Mouse (Mus musculus) ES-Bruce4 (cell line): ENCODE data around the gene Itga8. TPM values are rescaled to one million over a fixed set of nuclear protein-coding genes. Genes with fewer than 3 reads are reported as not detected.

Experiments used
- H3K27ac ChIP-seq: 2 replicates; pipeline ENCODE4 v1.5.1; 2012; ENCODE audit warnings: low read length, inconsistent platforms; ENCODE audit not compliant: insufficient read depth
- H3K27me3 ChIP-seq: 2 replicates; pipeline ENCODE4 v1.6.1; 2012; ENCODE audit warnings: mild to moderate bottlenecking, low read length, inconsistent platforms; ENCODE audit not compliant: control insufficient read depth, poor library complexity, insufficient read depth, severe bottlenecking
- H3K36me3 ChIP-seq: 2 replicates; pipeline ENCODE4 v1.6.1; 2012; ENCODE audit warnings: inconsistent platforms, mild to moderate bottlenecking, low read length, moderate library complexity; ENCODE audit not compliant: control insufficient read depth, poor library complexity, insufficient read depth, severe bottlenecking
- H3K4me1 ChIP-seq: one replicate; pipeline ENCODE4 v1.8.1; 2011; ENCODE audit warnings: low read length; ENCODE audit not compliant: control insufficient read depth, insufficient read depth
- H3K4me3 ChIP-seq: 2 replicates; pipeline ENCODE4 v1.5.1; 2011; ENCODE audit warnings: low read depth, mild to moderate bottlenecking, low read length
- H3K9ac ChIP-seq: 2 replicates; pipeline ENCODE4 v1.6.1; 2012; ENCODE audit warnings: low read depth, mild to moderate bottlenecking, inconsistent platforms; ENCODE audit not compliant: poor library complexity, severe bottlenecking
- H3K9me3 ChIP-seq: replicated peaks from 2 replicates; pipeline ENCODE4 v1.6.1; 2012; ENCODE audit warnings: mild to moderate bottlenecking, low read length, inconsistent platforms; ENCODE audit not compliant: control insufficient read depth, poor library complexity, insufficient read depth, severe bottlenecking
- CTCF ChIP-seq: IDR thresholded peaks from one replicate; pipeline ENCODE4 v1.8.1; 2011; ENCODE audit warnings: low read depth, low read length
- EP300 ChIP-seq: IDR thresholded peaks from 2 replicates; pipeline ENCODE4 v1.6.1; 2011; ENCODE audit warnings: low read depth, low read length; ENCODE audit not compliant: insufficient read depth
- POLR2A ChIP-seq: IDR thresholded peaks from one replicate; pipeline ENCODE4 v1.8.1; 2011; ENCODE audit warnings: low read length; ENCODE audit not compliant: insufficient read depth
- polyA plus RNA-seq: library from polyadenylated mRNA; stranded (reverse); fragments of >200 nt; gene quantifications from 2 replicates; pipeline ENCODE4 v1.2.4, GENCODE M21; 2011; ENCODE audit warnings: low read depth; ENCODE audit not compliant: missing spikeins, insufficient read depth, insufficient read length

The Itga8 gene
- polyA plus RNA-seq, 1 experiment = 1.3 TPM

DNA sequence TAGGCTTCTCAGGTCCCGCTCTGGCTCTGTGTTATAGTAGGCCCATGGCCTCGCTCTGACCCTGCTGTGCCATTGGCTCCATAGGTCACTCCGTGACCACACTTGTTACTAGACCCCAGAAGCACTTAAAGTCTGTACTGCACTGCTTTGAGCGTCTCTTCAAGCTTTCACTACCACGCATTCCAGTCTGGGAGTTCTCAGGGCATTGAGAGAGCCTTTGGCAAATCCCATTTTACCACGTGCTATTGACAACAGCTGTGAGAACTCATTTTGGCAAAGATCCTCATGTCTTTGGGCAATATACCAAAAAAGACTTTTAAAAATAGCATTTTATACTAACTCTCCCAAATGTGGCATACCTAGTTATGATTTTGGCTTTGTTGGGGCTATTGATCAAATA, 147.0 kb downstream of the Itga8 start:
- Histone ChIP-seq H3K4me1 (no peaks in the 10 kb centered on the region), H3K36me3 (no peaks in the 10 kb centered on the region), H3K9me3 (no peaks in the 10 kb centered on the region), H3K27ac (no peak overlapping the region), H3K27me3 (no peaks in the 10 kb centered on the region; the same call in 1 of the 2 replicates), H3K4me3 (no peak overlapping the region), H3K9ac (no peak overlapping the region)
- TF ChIP-seq POLR2A = no peak
- TF ChIP-seq EP300 = no peak
- TF ChIP-seq CTCF = no peak

DNA sequence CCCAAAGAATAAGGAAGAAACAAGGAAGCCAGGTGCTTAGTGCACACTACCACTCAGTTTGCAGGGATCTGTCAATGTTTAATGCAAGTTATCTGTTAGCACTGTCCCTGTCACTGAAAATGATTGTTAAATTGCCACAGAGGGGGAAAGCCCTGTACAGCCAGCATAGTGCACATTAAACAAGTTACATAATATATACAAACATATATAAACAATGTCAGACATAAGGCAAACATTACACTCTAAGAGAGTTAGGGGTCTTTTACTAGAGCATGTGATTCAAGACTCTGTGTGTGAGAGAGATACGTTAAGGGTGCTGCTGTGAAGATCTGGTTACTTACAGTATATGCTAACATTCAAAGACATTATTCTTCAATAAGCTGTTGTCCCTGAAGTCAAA, 148.2 kb downstream of the Itga8 start:
- H3K9me3 ChIP-seq = no peaks in the 10 kb centered on the region
- H3K36me3 ChIP-seq = no peaks in the 10 kb centered on the region
- no peaks in the 10 kb centered on the region; the same call in 1 of the 2 replicates for H3K27me3 ChIP-seq
- H3K27ac ChIP-seq = no peak overlapping the region
- H3K9ac ChIP-seq = no peak overlapping the region
- H3K4me1 ChIP-seq = no peaks in the 10 kb centered on the region
- no peak for TF ChIP-seq CTCF
- H3K4me3 ChIP-seq = no peak overlapping the region

DNA sequence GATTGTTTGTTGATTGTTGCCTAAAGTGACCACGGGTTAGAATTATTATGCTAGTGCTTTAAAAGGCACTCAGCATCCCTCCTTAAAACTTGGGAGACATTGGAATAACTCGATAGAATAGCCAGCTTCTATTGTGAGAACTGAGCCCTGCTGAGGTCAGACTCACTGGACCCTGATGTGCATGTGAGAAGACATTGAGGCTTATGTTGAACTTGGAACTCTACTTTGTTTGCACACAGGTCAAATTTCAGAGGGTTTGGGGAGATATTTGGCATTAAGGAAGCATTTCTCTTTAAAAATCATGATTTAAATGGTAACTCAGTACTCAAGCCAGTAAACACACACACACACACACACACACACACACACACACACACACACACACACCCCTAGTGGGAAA, 153.8 kb downstream of the Itga8 start:
- H3K27ac ChIP-seq = no peak overlapping the region
- no peaks in the 10 kb centered on the region for H3K36me3 ChIP-seq
- no peak overlapping the region for H3K9ac ChIP-seq
- no peak for TF ChIP-seq CTCF
- no peak for TF ChIP-seq POLR2A
- no peak for TF ChIP-seq EP300
- H3K9me3 ChIP-seq = no peaks in the 10 kb centered on the region
- H3K4me3 ChIP-seq = no peak overlapping the region
- no peaks in the 10 kb centered on the region for H3K4me1 ChIP-seq
- H3K27me3 ChIP-seq = no peaks in the 10 kb centered on the region

DNA sequence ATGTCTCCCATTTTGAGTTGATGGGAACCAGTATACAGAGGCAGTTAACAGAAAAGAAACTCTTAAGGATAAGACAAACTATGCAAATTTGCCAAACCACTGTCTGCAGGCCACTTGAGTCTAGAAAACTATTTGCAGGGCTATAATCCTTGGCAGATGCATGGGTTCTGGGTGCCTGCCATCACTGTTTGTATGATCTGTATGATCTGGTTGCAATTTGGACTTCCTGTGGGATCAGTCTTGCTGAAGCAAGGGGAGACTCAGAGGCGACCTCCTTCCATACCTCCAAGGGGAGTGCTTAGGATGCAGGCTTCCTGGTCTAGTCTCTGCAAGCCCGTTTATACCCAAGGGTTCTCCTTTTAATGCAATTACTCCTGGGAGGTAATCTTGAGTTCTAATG, 155.1 kb downstream of the Itga8 start:
- H3K9ac ChIP-seq = no peak overlapping the region
- H3K27me3 ChIP-seq = no peaks in the 10 kb centered on the region
- TF ChIP-seq CTCF = no peak
- TF ChIP-seq POLR2A = no peak
- TF ChIP-seq EP300 = no peak
- H3K27ac ChIP-seq = no peak overlapping the region
- H3K9me3 ChIP-seq = no peaks in the 10 kb centered on the region
- H3K4me3 ChIP-seq = no peak overlapping the region
- H3K36me3 ChIP-seq = no peaks in the 10 kb centered on the region
- no peaks in the 10 kb centered on the region for H3K4me1 ChIP-seq

DNA sequence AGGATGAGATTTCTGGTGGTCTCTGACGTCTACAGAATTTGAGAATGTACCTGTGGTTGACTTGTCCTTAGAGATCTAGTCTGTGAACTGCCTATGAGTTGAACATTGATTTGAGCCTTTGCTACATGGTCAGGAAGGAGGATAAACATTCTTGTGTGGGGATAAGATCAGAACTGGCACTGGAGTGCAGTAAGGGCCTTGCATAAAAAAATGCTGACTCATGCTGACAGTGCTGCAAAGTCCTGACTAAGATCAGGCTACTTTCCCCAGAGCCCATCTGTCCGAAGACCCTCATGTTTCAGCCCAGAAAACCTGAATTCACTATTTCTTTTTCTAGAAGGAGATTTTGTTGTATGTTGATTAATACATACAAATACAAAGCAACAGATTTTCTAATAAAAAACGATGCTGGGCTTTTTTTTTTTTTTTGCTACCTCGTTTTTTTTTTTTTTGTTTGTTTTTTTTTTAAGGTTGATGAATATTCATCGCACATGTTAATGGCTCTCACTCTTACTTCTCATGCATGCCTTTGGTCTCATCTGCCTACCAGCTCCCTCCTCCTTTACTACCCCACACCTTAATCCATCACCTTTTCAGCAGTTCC, 162.9 kb downstream of the Itga8 start:
- no peaks in the 10 kb centered on the region for H3K27me3 ChIP-seq
- no peaks in the 10 kb centered on the region for H3K4me1 ChIP-seq
- H3K9me3 ChIP-seq = peaks cover 23% of the 10 kb centered on the region
- no peak overlapping the region for H3K9ac ChIP-seq
- H3K4me3 ChIP-seq = no peak overlapping the region
- TF ChIP-seq EP300 (no peak), POLR2A (no peak), CTCF (no peak)
- H3K36me3 ChIP-seq = no peaks in the 10 kb centered on the region
- peak overlapping the region; percentile 80 for H3K27ac ChIP-seq

DNA sequence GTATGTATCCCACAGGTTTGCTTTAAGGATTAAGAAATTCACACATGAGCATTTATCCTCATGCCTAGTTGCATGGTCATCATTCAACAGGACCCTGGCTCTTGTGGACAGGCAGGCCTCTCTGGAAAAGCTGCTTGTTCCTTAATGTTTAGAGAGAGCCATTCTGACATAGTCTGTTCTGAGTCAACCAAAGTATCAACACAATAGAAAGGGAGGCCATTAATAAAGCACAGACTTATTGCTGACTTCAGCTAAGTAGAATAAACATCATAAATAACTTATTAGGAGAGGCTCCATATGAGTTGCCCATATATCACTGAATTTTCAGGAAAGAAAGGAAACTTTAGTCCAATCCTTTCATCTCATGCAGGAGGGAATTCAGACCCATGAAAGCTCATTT, 175.1 kb downstream of the Itga8 start:
- H3K9me3 ChIP-seq = no peaks in the 10 kb centered on the region
- no peak overlapping the region for H3K27ac ChIP-seq
- H3K27me3 ChIP-seq = no peaks in the 10 kb centered on the region
- no peak overlapping the region for H3K9ac ChIP-seq
- H3K4me1 ChIP-seq = no peaks in the 10 kb centered on the region
- TF ChIP-seq EP300 = no peak
- no peak for TF ChIP-seq CTCF
- no peak for TF ChIP-seq POLR2A
- H3K4me3 ChIP-seq = no peak overlapping the region
- H3K36me3 ChIP-seq = no peaks in the 10 kb centered on the region
